Mouse (Mus musculus) erythroid progenitor cell, adult 5-6 weeks (primary cell): ENCODE data around the gene Rab13. TPM values are rescaled to one million over a fixed set of nuclear protein-coding genes. Genes with fewer than 3 reads are reported as not detected.

ENCODE experiments used
- ATAC-seq: replicated peaks from 2 replicates; pipeline ENCODE4 v1.8.0; 2016; ENCODE audit warnings: moderate number of reproducible peaks, mild to moderate bottlenecking, moderate TSS enrichment, inconsistent platforms; ENCODE audit not compliant: poor library complexity, low FRiP score, severe bottlenecking
- total RNA-seq, 2 experiments: library from RNA; stranded (forward) in 1 of 2; stranded (reverse) in 1 of 2; fragments of 150-400 nt in 1 of 2; fragments of 186-747, 209-891 nt in 1 of 2; gene quantifications; 2 replicates each; pipeline versions ENCODE4 v1.2.3 to v1.2.4; 2015 to 2017; ENCODE audit warnings: low replicate concordance in 2 of 2

Gene Rab13
- total RNA-seq, 2 experiments from 2014 or later: 0.53 TPM; not detected in 1

DNA sequence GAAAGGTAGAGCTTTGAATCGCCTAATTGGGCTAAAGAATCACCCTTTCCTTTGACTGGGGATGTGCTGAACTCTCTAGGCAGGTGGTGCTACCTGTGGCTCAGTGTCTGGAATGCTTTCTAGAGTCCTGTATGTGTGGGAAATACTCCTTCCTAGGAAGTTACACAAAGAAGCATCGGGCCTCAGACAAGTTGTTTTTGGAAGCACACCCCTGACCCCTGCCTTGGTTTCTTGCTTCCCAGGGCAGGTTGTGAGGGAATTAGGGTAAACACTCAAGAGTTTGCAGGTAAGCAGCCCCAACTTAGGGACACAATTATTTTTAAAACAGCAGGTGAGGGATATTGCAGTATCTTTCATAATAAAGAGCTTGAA, 41.7 kb downstream of the Rab13 start:
- ATAC-seq: no peak

- no peak for ATAC-seq
Measured at GRCm38 (mm10) chr3:90255784-90256353, 42.4 kb downstream of the Rab13 start.

GRCm38 (mm10) chr3:90256731-90257530, 43.4 kb downstream of the Rab13 start:
- ATAC-seq: no peak

DNA sequence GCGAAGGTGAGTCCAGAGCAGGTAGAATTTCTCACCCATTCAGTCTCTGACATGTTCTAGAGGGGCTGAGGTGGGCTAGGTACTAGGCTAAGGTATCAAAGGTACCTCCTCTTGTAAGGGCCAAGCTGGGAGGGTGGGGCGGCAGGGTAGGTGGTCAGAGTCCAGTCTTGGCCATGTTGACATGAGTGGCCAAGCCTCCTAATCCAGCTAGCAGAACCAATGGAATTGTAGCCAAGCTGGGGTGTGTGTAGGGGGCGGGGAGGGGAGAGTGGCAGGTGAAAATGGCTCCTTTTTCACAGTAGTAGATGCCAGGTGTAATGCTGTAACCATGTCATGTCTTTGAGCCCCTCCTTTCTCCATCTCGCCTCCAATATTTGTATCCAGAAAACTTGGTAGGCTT, 45.0 kb downstream of the Rab13 start:
- ATAC-seq: no peak

DNA sequence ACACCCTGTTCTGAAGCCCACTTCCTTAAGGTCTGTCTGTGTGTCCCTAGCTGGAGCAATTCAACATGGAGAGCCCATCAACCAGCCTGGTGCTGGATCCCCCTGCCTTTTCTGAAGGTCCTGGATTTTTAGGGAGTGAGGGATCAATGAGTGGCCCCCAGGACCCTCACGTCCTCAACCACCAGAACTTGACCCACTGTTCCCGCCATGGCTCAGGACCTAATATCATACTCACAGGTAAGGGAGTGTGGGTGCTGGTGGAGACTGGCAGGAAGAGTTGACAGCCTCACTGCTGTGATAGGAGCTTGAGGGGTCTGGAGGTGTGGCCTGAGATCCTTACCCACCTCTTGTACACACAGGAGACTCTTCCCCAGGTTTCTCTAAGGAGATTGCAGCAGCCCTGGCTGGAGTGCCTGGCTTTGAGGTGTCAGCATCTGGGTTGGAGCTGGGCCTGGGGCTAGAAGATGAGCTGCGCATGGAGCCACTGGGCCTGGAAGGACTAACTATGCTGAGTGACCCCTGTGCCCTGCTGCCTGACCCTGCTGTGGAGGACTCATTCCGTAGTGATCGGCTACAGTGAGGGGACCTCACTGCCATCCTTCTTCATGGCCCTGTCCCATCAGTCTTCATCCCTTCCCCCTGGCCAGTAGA, 49.8 kb downstream of the Rab13 start:
- no peak for ATAC-seq

GRCm38 (mm10) chr3:90264687-90265033, 51.2 kb downstream of the Rab13 start:
- ATAC-seq: no peak

DNA sequence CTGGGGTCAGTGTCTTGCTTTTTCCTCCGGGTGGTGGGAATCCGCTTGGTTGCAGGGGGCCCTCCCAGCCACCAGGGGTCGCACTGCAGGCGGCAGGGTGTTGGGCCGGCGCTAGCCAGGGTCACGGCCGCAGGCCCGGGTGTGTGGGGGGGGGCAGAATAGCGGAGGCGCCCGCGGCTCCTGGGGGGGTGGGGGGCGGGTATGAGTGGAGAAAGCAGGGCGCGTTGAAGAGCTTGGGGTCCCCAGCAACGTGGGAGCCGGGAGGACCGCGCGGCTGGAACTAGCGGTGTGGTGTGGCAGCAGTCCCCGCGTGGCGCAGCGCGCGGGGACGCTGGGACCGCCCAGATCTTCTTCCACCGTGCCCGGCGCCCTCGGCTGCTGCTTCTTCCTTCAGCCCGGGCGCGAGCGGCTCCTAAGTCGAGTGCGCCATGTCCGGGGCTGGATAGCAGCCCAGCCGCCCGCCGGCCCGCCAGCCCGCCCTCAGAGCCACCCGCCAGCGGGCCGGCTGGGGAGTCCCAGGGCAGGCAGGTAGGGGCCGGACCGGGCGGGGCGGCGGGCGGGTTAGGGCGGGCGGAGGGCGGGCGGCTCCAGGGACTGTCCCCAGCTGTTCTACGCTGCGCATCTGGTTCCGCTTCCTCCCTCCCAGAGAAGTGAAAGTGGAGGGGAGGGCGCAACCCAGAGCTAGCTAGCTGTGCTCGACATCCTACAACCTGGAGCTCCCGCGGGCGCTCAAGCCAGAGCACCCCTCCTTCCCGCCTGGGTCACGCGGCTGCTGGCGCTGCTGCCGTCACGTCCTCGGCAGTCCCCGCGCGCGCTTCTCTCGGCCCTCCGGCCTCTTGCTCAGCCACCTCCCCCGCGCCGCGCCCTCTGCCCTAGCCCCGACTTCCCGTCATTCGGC, 51.8 kb downstream of the Rab13 start, which contains the start of gene Dennd4b:
Gene Dennd4b (plus strand): TSS at position 152 of the 898 bp plus-strand sequence.
- peak; percentile 82 for ATAC-seq

DNA sequence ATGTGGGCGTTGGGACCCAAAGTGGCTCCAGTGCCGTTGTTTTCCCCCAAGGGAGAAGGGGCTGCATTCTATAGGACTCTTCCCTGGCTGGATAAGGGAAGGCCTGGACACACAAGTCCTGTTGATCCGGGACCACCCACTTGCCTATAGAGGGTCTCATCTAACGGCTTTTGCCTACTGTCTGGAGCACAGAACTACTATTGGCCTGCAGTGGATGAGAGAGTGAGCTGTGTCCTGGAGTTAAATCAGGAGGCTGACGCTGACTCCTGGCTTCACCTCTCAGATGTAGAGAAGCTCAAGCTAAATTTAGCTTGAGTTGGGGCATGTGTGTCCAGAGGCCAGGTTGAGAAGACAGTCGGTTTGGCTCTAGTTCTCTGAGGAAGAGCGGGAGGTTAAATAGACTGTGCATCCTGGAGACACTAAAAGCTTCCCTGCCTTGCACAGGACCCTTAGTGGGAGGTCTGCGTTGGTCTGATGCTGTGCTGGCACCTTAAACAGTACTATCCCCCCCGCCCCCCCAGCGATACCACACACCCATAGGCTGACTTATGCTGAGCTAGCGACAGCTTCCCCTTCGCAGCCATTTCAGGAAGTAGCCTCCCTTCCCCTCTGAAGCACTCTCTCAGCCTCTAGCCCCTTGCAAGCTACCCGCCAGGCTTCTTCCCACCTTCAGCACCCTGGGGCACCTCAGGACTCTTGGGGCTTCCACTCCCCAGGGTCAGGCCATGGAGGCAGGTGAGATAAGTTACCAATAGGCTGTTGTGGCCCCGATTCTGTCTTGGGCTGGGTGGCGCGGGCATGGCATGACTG, 52.6 kb downstream of the Rab13 start:
- no peak; the same call in 1 of the 2 replicates for ATAC-seq

- no peak for ATAC-seq
Measured at GRCm38 (mm10) chr3:90266901-90267775, 53.6 kb downstream of the Rab13 start.

DNA sequence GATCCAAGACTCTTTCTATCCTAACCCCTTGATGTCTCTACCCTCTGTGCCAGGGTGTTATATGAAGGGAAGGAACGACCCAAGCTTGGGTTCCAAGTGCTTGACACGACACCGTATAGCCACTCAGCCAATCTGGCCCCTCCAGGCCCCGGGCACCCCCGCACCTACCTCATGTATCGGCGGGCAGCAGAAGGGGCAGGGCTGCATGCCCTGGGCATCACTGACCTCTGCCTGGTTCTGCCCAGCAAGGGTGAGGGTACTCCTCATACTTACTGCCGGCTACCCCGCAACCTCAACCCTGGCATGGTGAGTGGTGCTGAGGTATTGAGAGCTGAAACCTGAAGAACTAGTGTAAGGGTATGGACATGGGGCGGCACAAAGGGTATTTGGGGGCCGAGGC, 54.7 kb downstream of the Rab13 start:
- no peak for ATAC-seq

DNA sequence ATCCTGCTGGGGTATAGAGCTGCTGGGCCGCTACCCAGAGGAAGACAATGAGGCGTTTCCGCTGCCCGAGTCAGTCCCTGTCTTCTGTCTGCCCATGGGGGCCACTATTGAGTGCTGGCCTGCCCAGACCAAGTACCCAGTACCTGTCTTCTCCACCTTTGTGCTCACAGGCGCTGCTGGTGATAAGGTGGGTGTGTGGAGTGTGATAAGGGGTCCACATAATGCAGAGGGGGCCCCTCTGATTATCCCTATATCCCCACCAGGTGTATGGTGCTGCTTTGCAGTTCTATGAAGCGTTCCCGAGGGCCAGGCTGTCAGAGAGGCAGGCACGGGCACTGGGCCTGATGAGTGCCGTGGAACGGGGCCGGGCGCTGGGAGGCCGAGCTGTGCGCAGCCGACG, 55.5 kb downstream of the Rab13 start:
- no peak for ATAC-seq

DNA sequence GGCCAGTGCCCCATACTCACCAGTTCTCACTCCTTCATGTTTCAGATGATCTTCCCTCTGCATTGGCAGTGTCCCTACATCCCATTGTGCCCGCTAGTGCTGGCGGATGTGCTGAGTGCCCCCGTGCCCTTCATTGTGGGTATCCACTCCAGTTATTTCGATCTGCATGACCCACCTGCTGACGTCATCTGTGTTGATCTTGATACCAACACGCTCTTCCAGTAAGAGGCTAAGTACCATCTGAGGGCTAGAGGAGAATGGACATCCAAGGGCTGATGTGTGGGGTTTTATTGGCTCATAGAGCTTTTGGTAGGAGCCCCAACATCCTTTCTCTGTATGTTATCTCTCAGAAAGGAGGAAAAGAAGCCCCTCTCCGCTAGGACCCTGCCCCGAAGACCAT, 57.3 kb downstream of the Rab13 start:
- ATAC-seq: no peak

GRCm38 (mm10) chr3:90272170-90272569, 58.7 kb downstream of the Rab13 start:
- ATAC-seq: no peak

DNA sequence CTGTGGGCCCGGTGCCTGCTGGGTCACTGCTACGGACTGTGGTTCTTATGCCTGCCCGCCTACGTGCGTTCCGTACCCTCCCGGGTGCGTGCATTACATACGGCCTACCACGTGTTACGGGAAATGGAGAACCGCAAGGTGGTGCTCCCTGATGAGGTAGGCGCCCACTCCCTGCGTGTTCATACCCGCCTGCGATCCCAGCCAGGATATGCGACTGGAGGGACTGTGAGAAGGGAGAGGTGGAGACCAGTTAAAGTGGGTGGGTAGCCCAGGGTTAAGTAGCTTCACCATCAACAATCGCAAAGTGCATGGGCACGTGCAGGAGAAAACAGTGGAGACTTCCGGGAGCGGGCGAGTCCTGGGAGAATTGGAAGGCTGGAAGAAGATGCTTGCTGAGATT, 60.4 kb downstream of the Rab13 start:
- ATAC-seq: no peak

- no peak for ATAC-seq
Measured at GRCm38 (mm10) chr3:90275286-90275685, 61.8 kb downstream of the Rab13 start.
